Mouse (Mus musculus) WW6 (cell line): ENCODE measurements around the gene 1700028K03Rik.

Experiments
- DNase-seq: peaks from one replicate; pipeline ENCODE4 v3.0.0-alpha.2; 2013; ENCODE audit warnings: low read depth, low spot score

1700028K03Rik gene

GRCm38 (mm10) chr5:107534581-107534980 is at the start of gene 1700028K03Rik:
1700028K03Rik (plus strand) TSS chr5:107534709.
- no peak for DNase-seq

- DNase-seq = no peak
These were observed 45.5 kb upstream of the 1700028K03Rik start for GRCm38 (mm10) chr5:107488996-107489395.

- DNase-seq = no peak
These were observed 43.5 kb upstream of the 1700028K03Rik start for GRCm38 (mm10) chr5:107491036-107491435.

GRCm38 (mm10) chr5:107492471-107492870 is 42.0 kb upstream of the 1700028K03Rik start:
- DNase-seq = no peak

- DNase-seq = no peak
These were observed 39.8 kb upstream of the 1700028K03Rik start for GRCm38 (mm10) chr5:107494759-107495158.

- no peak for DNase-seq
These were observed 38.5 kb upstream of the 1700028K03Rik start for GRCm38 (mm10) chr5:107496047-107496446.

- no peak for DNase-seq
These were observed 36.7 kb upstream of the 1700028K03Rik start for GRCm38 (mm10) chr5:107497519-107498501.

GRCm38 (mm10) chr5:107498806-107499310 is 35.7 kb upstream of the 1700028K03Rik start:
- DNase-seq = no peak

- no peak for DNase-seq
These were observed 34.5 kb upstream of the 1700028K03Rik start for GRCm38 (mm10) chr5:107499891-107500535.

GRCm38 (mm10) chr5:107500741-107501140 is 33.8 kb upstream of the 1700028K03Rik start:
- no peak for DNase-seq

- DNase-seq = no peak
These were observed 27.2 kb upstream of the 1700028K03Rik start, which contains the start of gene Gm42669 for GRCm38 (mm10) chr5:107507321-107507720. Gm42669 (plus strand) TSS chr5:107507621.

GRCm38 (mm10) chr5:107510503-107510902 is 24.0 kb upstream of the 1700028K03Rik start:
- no peak for DNase-seq

- no peak for DNase-seq
These were observed 23.2 kb upstream of the 1700028K03Rik start for GRCm38 (mm10) chr5:107511326-107511725.

- DNase-seq = no peak
These were observed 20.9 kb upstream of the 1700028K03Rik start for GRCm38 (mm10) chr5:107513583-107513982.

- DNase-seq = no peak
These were observed 19.1 kb upstream of the 1700028K03Rik start for GRCm38 (mm10) chr5:107515453-107515852.

GRCm38 (mm10) chr5:107516087-107516486 is 18.4 kb upstream of the 1700028K03Rik start:
- no peak for DNase-seq

GRCm38 (mm10) chr5:107518602-107519001 is 15.9 kb upstream of the 1700028K03Rik start:
- DNase-seq = no peak

GRCm38 (mm10) chr5:107521386-107521785 is 13.1 kb upstream of the 1700028K03Rik start:
- DNase-seq = no peak

GRCm38 (mm10) chr5:107521897-107522296 is 12.6 kb upstream of the 1700028K03Rik start:
- DNase-seq = no peak

GRCm38 (mm10) chr5:107524281-107524680 is 10.2 kb upstream of the 1700028K03Rik start:
- DNase-seq = no peak

GRCm38 (mm10) chr5:107528856-107529255 is 5.7 kb upstream of the 1700028K03Rik start:
- DNase-seq = no peak

- no peak for DNase-seq
These were observed 919 bp upstream of the 1700028K03Rik start for GRCm38 (mm10) chr5:107533590-107533989.
